Mouse (Mus musculus) neural tube, embryonic 13.5 days (tissue): ENCODE data around the gene Thap2. TPM values are rescaled to one million over a fixed set of nuclear protein-coding genes. Genes with fewer than 3 reads are reported as not detected.

Experiments used
- ATAC-seq: fragments of 200-750 bp; cut with Nextera tagmentation; 2 replicates; pipeline ENCODE4 v1.8.0; 2017; ENCODE audit warnings: low read depth, mild to moderate bottlenecking, moderate TSS enrichment, moderate library complexity
- H3K27ac ChIP-seq: fragments of 300-500 bp; sonication (generic); replicated peaks from 2 replicates; pipeline ENCODE4 v1.5.1; 2015; ENCODE audit warnings: moderate library complexity, mild to moderate bottlenecking, inconsistent platforms
- H3K27me3 ChIP-seq: fragments of 300-500 bp; sonication (generic); 2 replicates; pipeline ENCODE4 v1.6.1; 2015; ENCODE audit warnings: mild to moderate bottlenecking, inconsistent platforms
- H3K36me3 ChIP-seq: fragments of 300-500 bp; sonication (generic); 2 replicates; pipeline ENCODE4 v1.6.1; 2015; ENCODE audit warnings: mild to moderate bottlenecking, inconsistent platforms
- H3K4me1 ChIP-seq: fragments of 300-500 bp; sonication (generic); replicated peaks from 2 replicates; pipeline ENCODE4 v1.6.1; 2015; ENCODE audit warnings: inconsistent platforms
- H3K4me2 ChIP-seq: fragments of 300-500 bp; sonication (generic); 2 replicates; pipeline ENCODE4 v1.6.1; 2015; ENCODE audit warnings: inconsistent platforms, mild to moderate bottlenecking, moderate library complexity
- H3K4me3 ChIP-seq: fragments of 300-500 bp; sonication (generic); 2 replicates; pipeline ENCODE4 v1.5.1; 2015; ENCODE audit warnings: mild to moderate bottlenecking, inconsistent platforms
- H3K9ac ChIP-seq: fragments of 300-500 bp; sonication (generic); 2 replicates; pipeline ENCODE4 v1.6.1; 2015; ENCODE audit warnings: moderate library complexity, mild to moderate bottlenecking, inconsistent platforms
- H3K9me3 ChIP-seq: fragments of 300-500 bp; sonication (generic); 2 replicates; pipeline ENCODE4 v1.6.1; 2016; ENCODE audit warnings: inconsistent platforms
- whole genome bisulfite sequencing: fragments of 180-500 bp; shearing (Covaris S2); methylation state at CpG from one replicate; pipeline ENCODE4 v1.1.7; 2015; 5-methylcytosine and 5-hydroxymethylcytosine counted together
- polyA plus RNA-seq: library from polyadenylated mRNA; unstranded; fragments of >200 nt; fragmentation: Nextera tagmentation; extraction: Ambion mirVana; gene quantifications from 2 replicates; pipeline ENCODE4 v1.2.1, GENCODE M21; 2015

Thap2 gene
- polyA plus RNA-seq = 25.6 and 31.7 TPM in 2 replicates

DNA sequence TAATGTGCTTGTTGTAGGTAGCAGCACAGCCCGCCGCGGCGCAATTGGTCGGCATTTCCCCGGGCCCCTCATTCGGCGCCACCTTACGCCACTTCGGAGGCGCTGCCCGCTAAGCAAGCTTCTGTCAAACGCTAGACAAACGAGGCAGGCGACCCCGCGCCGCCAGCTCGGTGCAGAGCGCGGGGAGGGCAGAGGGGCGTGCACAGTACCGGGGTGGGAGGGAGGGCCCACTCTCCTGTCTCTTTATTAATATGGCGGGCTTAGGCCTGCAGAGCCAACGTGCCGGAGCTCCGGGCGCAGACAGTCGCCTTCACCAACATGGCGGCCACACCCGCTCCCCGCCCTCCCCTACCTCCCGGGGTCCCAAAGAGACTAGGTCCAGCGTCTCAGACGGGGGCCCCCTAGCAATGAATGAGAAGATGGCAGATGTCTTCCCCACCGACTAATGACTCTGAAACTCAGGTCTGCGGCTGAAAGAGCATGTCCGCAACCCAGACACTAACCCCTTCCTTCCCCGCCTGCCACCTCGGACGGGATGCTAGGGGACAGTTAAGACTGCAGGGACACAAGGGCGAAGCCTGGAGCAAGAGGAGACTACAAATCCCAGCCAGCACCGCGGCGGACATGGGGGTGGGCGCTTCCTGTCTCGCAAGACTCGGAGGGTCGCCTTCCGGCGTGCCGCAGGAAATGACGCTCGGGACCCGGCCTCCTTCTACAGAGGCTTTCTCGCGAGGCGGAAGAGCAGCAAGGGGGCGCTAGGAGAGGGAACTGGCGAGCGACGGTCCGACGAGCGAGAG, at the start of gene Thap2, which contains the start of gene Zfc3h1:
Gene Thap2, minus strand, starts transcription at position 223 of the 797 bp plus-strand sequence.
Gene Zfc3h1, plus strand, starts transcription at position 739 of the 797 bp plus-strand sequence.
- H3K9me3 ChIP-seq = no peaks in the 10 kb centered on the region
- H3K4me3 ChIP-seq = peak within 1 kb of the TSS; percentile 96
- H3K27ac ChIP-seq = peak within 1 kb of the TSS; percentile 99
- no peaks in the 10 kb centered on the region for H3K27me3 ChIP-seq
- under 1% methylated on average over 65 of the region's 65 CpGs for WGBS
- H3K9ac ChIP-seq = peak within 1 kb of the TSS; percentile 90
- peaks cover 68% of the 10 kb centered on the region for H3K4me1 ChIP-seq
- peak; percentile 98 for ATAC-seq
- peak within 1 kb of the TSS; percentile 80 for H3K4me2 ChIP-seq
- H3K36me3 ChIP-seq = peaks cover 5% of the 10 kb centered on the region

- no peak overlapping the region for H3K27ac ChIP-seq
- peaks cover 63% of the 10 kb centered on the region for H3K36me3 ChIP-seq
- WGBS = 50% methylated on average over 2 of the region's 2 CpGs
- H3K4me2 ChIP-seq = no peak overlapping the region
- H3K27me3 ChIP-seq = no peaks in the 10 kb centered on the region
- H3K4me3 ChIP-seq = no peak overlapping the region
- no peak for ATAC-seq
- no peak overlapping the region for H3K9ac ChIP-seq
- no peaks in the 10 kb centered on the region for H3K4me1 ChIP-seq
- H3K9me3 ChIP-seq = no peaks in the 10 kb centered on the region
Measured at GRCm38 (mm10) chr10:115425351-115425750, 41.1 kb upstream of the Thap2 start.

DNA sequence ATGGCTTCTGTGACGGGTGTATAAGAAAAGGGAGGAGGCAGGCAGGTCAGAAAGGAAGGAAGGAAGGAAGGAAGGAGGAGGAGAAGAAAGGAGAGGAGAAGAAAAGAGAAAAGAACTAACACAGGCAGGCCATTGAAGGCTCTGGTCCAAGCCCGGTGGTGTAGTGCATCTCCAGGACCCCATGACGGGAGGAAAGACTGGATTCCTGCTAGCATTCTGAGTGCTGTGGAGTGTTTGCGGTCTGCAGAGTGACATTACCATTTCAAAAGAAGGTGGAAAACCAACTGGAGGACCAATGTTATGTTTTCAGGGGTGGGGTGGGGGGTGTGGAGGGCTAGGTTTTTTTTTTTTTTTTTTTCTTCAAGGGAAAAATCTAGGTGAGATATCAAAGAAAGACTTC, 37.7 kb upstream of the Thap2 start:
- Histone ChIP-seq H3K4me1 (no peaks in the 10 kb centered on the region), H3K4me2 (no peak overlapping the region), H3K36me3 (peaks cover 58% of the 10 kb centered on the region), H3K9ac (no peak overlapping the region), H3K4me3 (no peak overlapping the region), H3K27ac (no peak overlapping the region), H3K9me3 (no peaks in the 10 kb centered on the region), H3K27me3 (no peaks in the 10 kb centered on the region)
- ATAC-seq = no peak
- 85% methylated on average over 4 of the region's 4 CpGs for WGBS

- no peaks in the 10 kb centered on the region for H3K4me1 ChIP-seq
- no peaks in the 10 kb centered on the region for H3K9me3 ChIP-seq
- H3K9ac ChIP-seq = no peak overlapping the region
- H3K27ac ChIP-seq = no peak overlapping the region
- H3K27me3 ChIP-seq = no peaks in the 10 kb centered on the region
- H3K36me3 ChIP-seq = peaks cover 85% of the 10 kb centered on the region
- no peak for ATAC-seq
- no peak overlapping the region for H3K4me2 ChIP-seq
- WGBS = 94% methylated on average over 3 of the region's 3 CpGs
- no peak overlapping the region for H3K4me3 ChIP-seq
Measured at GRCm38 (mm10) chr10:115414056-115414455, 29.8 kb upstream of the Thap2 start.

DNA sequence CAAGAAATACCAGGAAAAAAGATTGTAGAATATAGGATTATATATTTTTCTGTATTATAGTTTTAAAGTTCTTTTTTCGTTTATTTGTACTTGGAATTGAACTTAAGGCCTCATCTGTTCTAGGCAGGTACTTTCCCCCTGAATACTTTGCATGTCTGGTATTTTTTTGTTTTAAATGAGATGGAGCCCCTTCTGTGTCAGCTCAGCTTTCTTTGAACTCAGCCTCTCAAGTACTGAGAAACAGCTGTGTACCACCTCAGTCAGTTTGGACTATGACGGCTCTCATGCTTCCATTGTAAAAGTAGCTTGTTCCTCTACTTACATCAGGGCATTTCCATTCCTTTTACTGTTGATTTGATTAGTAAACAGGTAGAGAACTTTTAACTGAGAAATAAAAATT, 29.3 kb upstream of the Thap2 start:
- no peak overlapping the region for H3K4me2 ChIP-seq
- H3K27ac ChIP-seq = no peak overlapping the region
- no peaks in the 10 kb centered on the region for H3K9me3 ChIP-seq
- no peak overlapping the region for H3K4me3 ChIP-seq
- H3K36me3 ChIP-seq = peaks cover 84% of the 10 kb centered on the region
- H3K9ac ChIP-seq = no peak overlapping the region
- WGBS = 91% methylated on average over 2 of the region's 2 CpGs
- H3K4me1 ChIP-seq = no peaks in the 10 kb centered on the region
- no peak for ATAC-seq
- no peaks in the 10 kb centered on the region for H3K27me3 ChIP-seq

DNA sequence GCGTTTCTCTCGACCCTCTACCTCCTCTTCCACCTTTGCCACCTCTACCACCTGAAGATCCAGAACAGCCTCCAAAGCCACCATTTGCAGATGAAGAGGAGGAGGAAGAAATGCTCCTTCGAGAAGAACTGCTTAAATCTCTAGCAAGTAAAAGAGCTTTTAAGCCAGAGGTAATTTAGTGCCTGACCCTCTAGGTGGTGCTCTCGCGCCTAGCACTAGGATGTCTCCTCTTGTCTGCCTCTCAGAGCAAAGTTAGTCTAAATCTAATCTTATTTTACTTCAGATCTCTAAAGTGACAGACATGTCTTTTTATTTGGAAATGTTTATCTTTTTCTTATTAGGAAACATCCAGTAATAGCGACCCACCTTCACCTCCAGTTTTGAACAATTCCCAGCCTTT, 22.1 kb upstream of the Thap2 start:
- Histone ChIP-seq H3K36me3 (peaks cover 62% of the 10 kb centered on the region), H3K27me3 (no peaks in the 10 kb centered on the region), H3K9me3 (no peaks in the 10 kb centered on the region), H3K4me2 (no peak overlapping the region), H3K4me1 (no peaks in the 10 kb centered on the region), H3K4me3 (no peak overlapping the region), H3K27ac (no peak overlapping the region), H3K9ac (no peak overlapping the region)
- WGBS = 69% methylated on average over 6 of the region's 6 CpGs
- ATAC-seq = no peak

DNA sequence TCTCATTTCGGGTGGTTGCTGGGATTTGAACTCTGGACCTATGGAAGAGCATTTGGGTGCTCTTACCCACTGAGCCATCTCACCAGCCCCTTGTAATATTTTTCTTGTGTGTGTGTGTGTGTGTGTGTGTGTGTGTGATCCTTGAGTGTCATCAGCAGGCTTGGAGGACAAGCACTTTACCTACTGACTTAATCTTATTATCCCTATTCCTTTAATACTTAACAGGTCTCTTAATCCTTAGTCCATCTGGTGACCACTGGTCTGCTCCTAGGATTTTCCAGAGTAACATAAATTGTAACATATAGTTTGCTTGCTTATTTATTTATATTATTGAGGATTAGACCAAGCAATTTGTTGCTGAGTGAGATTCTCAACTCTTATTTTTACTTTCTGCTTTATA, 7.7 kb upstream of the Thap2 start:
- WGBS = 92% methylated on average over 1 of the region's 1 CpGs
- H3K27me3 ChIP-seq = no peaks in the 10 kb centered on the region
- peaks cover 61% of the 10 kb centered on the region for H3K4me1 ChIP-seq
- no peaks in the 10 kb centered on the region for H3K9me3 ChIP-seq
- H3K4me3 ChIP-seq = no peak overlapping the region
- no peak overlapping the region for H3K4me2 ChIP-seq
- H3K9ac ChIP-seq = no peak overlapping the region
- ATAC-seq = no peak
- H3K36me3 ChIP-seq = peaks cover 42% of the 10 kb centered on the region
- no peak overlapping the region for H3K27ac ChIP-seq

DNA sequence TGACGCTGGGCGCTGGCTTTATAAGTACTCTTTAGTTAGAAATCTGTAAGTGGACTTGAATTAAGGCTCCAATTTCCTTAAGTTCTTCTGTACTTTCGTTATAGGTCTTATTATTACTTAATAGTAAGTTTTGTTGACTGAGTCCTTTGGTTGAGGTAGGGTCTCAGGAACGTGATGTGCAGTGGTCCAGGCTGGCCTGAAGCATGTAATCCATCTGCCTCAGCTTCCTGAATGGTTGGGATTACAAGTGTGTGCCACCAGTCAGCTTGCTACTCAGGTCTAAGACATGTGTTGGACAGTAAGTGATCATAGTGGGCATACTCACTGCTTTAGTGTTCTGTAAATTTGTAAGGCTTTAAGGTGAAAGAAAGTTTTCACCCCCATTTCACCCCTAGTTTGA, 6.8 kb upstream of the Thap2 start:
- 93% methylated on average over 4 of the region's 4 CpGs for WGBS
- H3K4me3 ChIP-seq = no peak overlapping the region
- no peak for ATAC-seq

GRCm38 (mm10) chr10:115387891-115388290, 3.6 kb upstream of the Thap2 start:
- Histone ChIP-seq H3K4me3 (peak overlapping the region; percentile 8; the same call in 1 of the 2 replicates), H3K4me2 (peak overlapping the region; percentile 80), H3K27ac (no peak overlapping the region), H3K9me3 (no peaks in the 10 kb centered on the region), H3K4me1 (peaks cover 57% of the 10 kb centered on the region), H3K27me3 (no peaks in the 10 kb centered on the region), H3K9ac (peak overlapping the region; percentile 52), H3K36me3 (peaks cover 25% of the 10 kb centered on the region)
- no peak for ATAC-seq
- WGBS = 89% methylated on average over 3 of the region's 3 CpGs

More for the DNA sequence above, 6.8 kb upstream of the Thap2 start:
- no peak overlapping the region for H3K27ac ChIP-seq
- peaks cover 62% of the 10 kb centered on the region for H3K4me1 ChIP-seq
- no peak overlapping the region for H3K9ac ChIP-seq
- H3K9me3 ChIP-seq = no peaks in the 10 kb centered on the region
- H3K36me3 ChIP-seq = peaks cover 42% of the 10 kb centered on the region
- H3K27me3 ChIP-seq = no peaks in the 10 kb centered on the region
- H3K4me2 ChIP-seq = no peak overlapping the region

DNA sequence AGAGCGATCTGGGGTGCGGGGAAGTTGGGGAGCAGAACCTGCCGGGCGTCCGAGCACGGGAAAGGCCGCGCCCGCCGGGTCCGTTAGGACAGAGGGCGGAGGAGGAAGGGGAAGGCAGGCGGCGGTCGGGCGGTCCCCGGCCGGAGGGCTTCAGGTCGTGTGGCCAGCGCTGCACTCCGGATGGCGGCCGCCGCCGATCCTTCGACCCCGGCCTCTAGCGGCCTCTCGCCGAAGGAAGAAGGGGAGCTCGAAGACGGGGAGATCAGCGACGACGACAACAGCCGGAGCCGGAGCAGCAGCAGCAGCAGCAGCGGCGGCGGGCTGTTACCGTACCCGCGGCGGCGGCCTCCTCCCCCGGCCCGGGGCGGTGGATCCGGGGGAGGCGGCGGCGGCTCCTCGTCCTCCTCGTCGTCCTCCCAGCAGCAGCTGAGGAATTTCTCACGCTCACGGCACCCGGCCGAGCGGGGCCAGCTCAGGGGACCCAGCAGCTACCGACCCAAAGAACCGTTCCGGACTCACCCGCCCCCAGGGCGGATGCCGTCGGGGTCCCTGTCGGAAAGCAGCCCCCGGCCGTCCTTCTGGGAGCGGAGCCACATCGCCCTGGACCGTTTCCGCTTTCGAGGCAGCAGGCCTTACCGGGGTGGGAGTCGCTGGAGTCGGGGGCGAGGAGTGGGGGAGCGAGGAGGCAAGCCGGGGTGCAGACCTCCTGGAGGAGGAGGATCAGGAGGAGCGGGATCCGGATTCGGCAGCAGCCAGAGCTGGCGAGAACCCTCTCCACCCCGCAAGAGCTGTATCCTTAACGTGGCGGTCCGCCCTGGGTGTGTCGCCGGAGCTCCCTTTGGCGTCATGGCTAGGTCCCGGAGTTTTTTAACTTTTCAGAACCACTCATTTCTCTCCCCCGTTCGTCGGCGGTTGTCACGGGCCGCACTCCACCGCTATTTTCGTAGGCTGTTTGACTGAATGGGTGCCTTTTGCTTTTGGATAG, 1.1 kb upstream of the Thap2 start:
- WGBS = under 1% methylated on average over 98 of the region's 101 CpGs
- peak overlapping the region; percentile 99 for H3K27ac ChIP-seq
- H3K4me1 ChIP-seq = peaks cover 69% of the 10 kb centered on the region
- H3K4me2 ChIP-seq = peak overlapping the region; percentile 80
- peak; percentile 24; the same call in 1 of the 2 replicates for ATAC-seq
- H3K27me3 ChIP-seq = no peaks in the 10 kb centered on the region
- no peaks in the 10 kb centered on the region for H3K9me3 ChIP-seq
- peak overlapping the region; percentile 96 for H3K4me3 ChIP-seq
- H3K9ac ChIP-seq = peak overlapping the region; percentile 90
- H3K36me3 ChIP-seq = peaks cover 9% of the 10 kb centered on the region

- Histone ChIP-seq H3K36me3 (no peaks in the 10 kb centered on the region), H3K9ac (peak overlapping the region; percentile 90), H3K4me3 (peak overlapping the region; percentile 96), H3K27me3 (no peaks in the 10 kb centered on the region), H3K4me1 (peaks cover 62% of the 10 kb centered on the region), H3K4me2 (peak overlapping the region; percentile 76), H3K27ac (peak overlapping the region; percentile 99), H3K9me3 (no peaks in the 10 kb centered on the region)
- no peak for ATAC-seq
- 2% methylated on average over 15 of the region's 15 CpGs for WGBS
Measured at GRCm38 (mm10) chr10:115383644-115384220, 511 bp downstream of the Thap2 start.
